Mouse (Mus musculus) lung, postnatal 25 days (tissue): ENCODE data around the gene Atl3.

Experiments
- DNase-seq: peaks from one replicate; pipeline ENCODE4 v3.0.0; 2022; ENCODE audit warnings: low spot score

Atl3 gene

DNA sequence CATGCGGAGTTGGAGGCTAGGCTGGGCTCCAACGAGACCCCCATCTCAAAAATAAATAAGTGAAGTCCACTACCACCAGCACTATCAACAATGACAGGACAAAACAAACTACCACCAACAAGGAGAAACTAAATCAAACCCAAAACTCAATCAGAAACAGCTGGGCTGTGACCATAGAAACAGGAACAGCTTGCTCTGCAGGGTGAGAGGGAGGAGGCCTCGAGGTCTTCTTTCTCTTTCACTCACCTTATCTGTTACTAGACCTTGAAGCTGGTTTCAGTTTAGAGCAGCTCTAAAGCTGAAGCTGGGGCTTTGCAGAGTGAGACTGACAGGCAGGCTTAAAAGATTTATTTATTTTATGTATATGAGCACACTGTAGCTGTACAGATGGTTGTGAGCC lies 67.6 kb downstream of the Atl3 start:
- no peak for DNase-seq

- DNase-seq, result no peak
These were observed 68.8 kb downstream of the Atl3 start for GRCm38 (mm10) chr19:7562601-7563129.

GRCm38 (mm10) chr19:7563676-7564075 lies 69.8 kb downstream of the Atl3 start:
- DNase-seq, result no peak

DNA sequence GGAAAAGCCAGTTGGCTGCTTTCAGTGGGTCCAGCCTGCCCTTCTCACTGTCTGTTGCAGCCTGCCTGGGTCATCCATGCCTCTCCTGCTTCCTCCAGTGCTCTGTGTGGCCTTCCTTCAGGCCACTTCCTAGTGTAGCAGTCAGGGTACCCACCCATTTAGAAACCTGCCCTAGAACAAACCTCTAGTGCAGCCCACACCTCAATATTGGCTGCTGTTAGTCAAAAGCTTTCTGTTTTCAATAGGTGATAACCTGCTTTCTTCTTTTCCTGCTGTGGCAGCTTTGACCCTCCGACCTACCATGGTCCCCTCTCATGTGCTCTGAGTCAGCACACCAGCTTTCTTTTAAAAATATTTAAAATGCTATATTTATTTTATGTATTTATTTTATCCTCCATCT lies 70.6 kb downstream of the Atl3 start:
- DNase-seq, result no peak

DNA sequence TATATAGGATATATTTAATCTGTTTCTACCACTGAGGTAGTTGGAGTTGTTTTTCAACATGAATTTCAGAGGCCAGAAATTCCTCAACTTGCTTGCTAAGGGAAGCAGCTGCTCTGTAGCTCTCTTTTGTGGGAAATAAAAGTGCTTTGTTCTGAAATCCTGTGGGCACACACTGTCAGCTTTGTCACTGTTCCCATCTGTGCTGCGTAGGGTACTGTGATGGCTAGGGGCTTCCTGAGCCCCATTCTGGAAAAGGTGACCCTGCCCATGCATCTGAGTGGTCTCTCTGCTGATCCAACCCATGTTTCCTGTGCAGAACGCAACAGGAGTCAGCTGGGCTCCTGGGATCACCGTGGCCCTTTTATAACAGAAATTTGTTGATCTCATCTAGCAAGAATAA lies 73.0 kb downstream of the Atl3 start:
- DNase-seq, result no peak

DNA sequence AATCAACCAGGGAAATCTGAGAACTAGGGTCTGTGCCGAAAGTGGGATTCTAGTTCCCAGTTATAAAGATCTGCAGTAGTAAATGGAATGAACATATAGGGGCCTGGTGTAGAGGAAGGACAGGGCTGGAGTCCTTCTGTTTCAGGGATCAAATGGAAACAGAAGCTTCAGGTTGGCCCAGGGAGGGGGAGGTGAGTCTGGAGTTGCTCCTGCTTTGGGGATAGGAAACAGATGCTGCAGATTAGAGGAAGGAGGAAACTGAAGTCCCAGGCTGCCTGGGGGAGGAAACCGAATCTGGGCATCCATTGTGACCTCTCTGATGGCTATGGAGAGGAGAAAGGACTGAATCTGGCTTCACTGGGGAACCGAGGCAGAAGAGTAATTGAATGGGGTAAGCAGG lies 74.5 kb downstream of the Atl3 start:
- DNase-seq, result no peak

GRCm38 (mm10) chr19:7569650-7570049 lies 75.8 kb downstream of the Atl3 start:
- no peak for DNase-seq

DNA sequence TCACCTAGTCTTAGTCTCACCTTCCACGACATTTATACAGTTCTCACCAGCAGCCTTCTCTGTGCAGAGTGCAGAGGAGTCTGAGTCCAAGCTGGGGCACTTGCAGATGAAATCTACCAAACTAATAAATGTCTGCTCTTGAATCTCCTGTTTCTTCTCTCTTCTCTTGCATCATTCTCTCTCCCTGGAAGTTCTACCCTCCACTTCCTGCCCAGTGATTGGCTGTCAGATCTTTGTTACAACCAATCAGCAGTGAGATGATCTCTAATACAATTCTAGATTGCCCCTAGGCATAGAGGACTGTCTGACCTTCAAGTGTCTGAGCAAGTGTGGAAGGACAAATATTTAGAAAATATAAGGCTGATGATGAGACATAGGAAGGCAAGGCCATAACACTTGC lies 82.3 kb downstream of the Atl3 start:
- no peak for DNase-seq

DNA sequence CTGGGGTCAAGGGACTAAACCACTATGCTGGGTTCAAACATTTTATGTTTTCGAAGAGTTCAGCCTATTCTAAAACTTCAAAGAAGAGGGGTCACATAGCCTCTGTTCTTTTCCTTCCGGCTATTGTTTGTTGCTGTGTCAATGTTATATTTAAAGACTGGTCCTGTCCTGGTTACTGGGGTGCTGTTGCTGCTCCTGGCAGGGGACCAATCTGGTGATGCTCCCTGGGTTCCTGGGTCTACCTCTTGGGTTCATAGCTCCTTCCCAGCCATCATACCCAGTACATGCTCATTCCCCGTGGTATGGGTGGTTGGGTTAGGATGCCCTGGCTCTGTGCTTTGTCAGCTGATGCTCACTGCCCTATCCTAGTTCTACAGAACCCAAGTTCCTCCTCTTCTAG lies 83.9 kb downstream of the Atl3 start:
- DNase-seq, result no peak

DNA sequence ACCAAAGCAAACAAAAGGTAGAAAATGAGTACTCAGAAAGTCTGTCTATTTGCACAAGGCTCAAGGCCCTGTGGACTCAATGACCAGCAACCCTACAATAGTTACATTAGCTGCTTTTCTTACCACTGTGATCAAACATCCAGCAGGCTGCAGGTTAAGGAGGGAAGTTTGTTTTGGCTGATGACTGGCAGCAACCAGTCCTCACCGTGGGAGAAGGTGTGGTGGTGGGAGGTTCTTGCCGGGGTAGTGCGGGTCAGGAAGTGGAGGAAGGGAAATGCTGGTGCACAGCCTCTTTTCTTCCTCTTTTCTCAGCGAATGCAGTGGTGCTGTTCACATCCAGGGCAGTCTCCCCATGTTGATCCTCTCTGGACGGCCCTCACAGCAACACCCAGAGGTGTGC lies 87.2 kb downstream of the Atl3 start:
- DNase-seq, result peak; percentile 55

DNA sequence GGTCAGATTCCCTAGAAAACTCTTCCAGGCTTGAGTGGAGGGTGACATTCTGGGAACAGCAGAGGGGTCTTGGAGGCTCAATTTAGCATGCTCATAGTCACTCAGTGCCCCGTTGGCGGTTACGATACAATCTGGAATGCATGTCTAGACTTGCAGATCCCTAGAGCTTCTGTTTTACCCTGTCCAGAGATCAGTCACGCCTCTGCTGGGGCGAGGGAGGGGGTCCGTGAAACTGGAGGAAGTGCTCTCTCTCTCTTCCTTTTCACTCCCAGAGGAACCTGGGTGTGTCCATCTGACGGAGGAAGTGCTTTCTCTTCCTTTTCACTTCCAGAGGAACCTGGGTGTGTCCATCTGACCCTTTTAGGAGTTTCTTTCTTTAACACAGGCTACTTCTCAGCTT lies 89.3 kb downstream of the Atl3 start:
- DNase-seq, result no peak

GRCm38 (mm10) chr19:7583599-7583998 lies 89.8 kb downstream of the Atl3 start:
- DNase-seq, result no peak

DNA sequence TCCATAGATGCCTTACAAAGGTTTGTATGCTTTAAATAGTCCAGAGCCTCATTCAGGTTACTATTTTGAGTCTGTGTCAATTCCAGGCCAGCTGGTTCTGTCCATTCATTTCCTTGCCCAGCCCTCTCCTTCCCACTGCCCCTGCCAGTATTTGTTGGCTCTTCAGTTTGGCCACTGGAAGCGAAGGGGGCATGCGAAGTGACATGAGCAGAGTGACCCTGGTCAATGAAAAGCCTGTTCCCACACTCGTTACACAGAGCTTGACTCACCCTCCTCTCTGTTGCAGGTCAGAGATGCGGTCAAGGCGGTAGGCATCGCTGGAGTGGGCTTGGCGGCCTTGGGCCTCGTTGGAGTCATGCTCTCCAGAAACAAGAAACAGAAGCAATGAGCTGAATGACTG lies 91.4 kb downstream of the Atl3 start:
- DNase-seq, result no peak

- DNase-seq, result no peak
These were observed 91.9 kb downstream of the Atl3 start for GRCm38 (mm10) chr19:7585764-7586163.
